ENCODE assay signal across 21 mouse cellular contexts in genomic region chr2:158322845-158323244, GRCm38 (mm10). TPM values are rescaled to one million over a fixed set of nuclear protein-coding genes. Genes with fewer than 3 reads are reported as not detected.
DNase-seq lines count a peak whose midpoint lies in the region; ATAC-seq and TF ChIP-seq lines count a peak whose summit lies in the region.
"Had no signal": no experiment of that assay in that cellular context is flagged by ENCODE, and none has a peak within 500 bp of the region (broad histone marks: within the 10 kb centered on the region; RNA-seq: fewer than 3 reads in every experiment).

No protein-coding gene starts in this region.

- H3K27me3 ChIP-seq in thymus, adult 2 months (ENCODE audit: control insufficient read depth, insufficient read depth, low read length): no peaks in the 10 kb centered on the region
- H3K27me3 ChIP-seq: hindbrain, embryonic 12.5 days; Patski had no signal

- no peak overlapping the region for H3K4me3 ChIP-seq in thymus, adult 2 months (ENCODE audit: control insufficient read depth, insufficient read depth, low read length)
- no peak overlapping the region for H3K4me3 ChIP-seq in bone marrow, adult 2 months (replicated peaks; ENCODE audit: control insufficient read depth, low read depth, low read length)
- H3K4me3 ChIP-seq: forebrain, embryonic 10.5 days; heart, embryonic 10.5 days; hindbrain, embryonic 12.5 days; midbrain, embryonic 10.5 days had no signal

- no peaks in the 10 kb centered on the region for H3K36me3 ChIP-seq in thymus, adult 2 months (ENCODE audit: control insufficient read depth, insufficient read depth, low read length)
- H3K36me3 ChIP-seq: forebrain, embryonic 10.5 days; hindbrain, embryonic 12.5 days; midbrain, embryonic 10.5 days had no signal

- H3K4me1 ChIP-seq in thymus, adult 2 months (replicated peaks; ENCODE audit: control insufficient read depth, insufficient read depth, low read length): peaks cover 26% of the 10 kb centered on the region
- peaks cover 7% of the 10 kb centered on the region; the same call in 1 of the 2 replicates for H3K4me1 ChIP-seq in bone marrow, adult 2 months (ENCODE audit: control insufficient read depth, insufficient read depth, low read length)
- H3K4me1 ChIP-seq: heart, embryonic 10.5 days; hindbrain, embryonic 12.5 days had no signal

- 3% methylated on average over 3 of the region's 3 CpGs for WGBS in thymus, adult 2 months
- 9% methylated on average over 3 of the region's 3 CpGs for WGBS in bone marrow, adult 2 months

- TF ChIP-seq POLR2A in thymus, adult 2 months (IDR thresholded peaks at IDR 0.05; ENCODE audit: control insufficient read depth, extremely low read depth, insufficient read depth, low read length, poor library complexity): no peak
- TF ChIP-seq POLR2A in bone marrow, adult 2 months (IDR thresholded peaks at IDR 0.05; ENCODE audit: borderline replicate concordance, control insufficient read depth, low read depth, low read length): no peak

- peak; percentile 40 for DNase-seq in thymus, adult 2 months
- no peak for DNase-seq in thymus, adult 18-20 months
- no peak for DNase-seq in frontal cortex, postnatal 10 days (ENCODE audit: low spot score in 2 of 2)
- DNase-seq in right cerebral cortex, postnatal 10 days (ENCODE audit: low spot score in 2 of 2): no peak
- no peak for DNase-seq in left cerebral cortex, adult 18-20 months (ENCODE audit: low spot score in 2 of 2)
- DNase-seq: B cell, adult 2 months; cerebellum, adult 2 months; cerebellum, postnatal 36 days; gastrocnemius, postnatal 25 days; heart, postnatal 10 days; kidney, adult 8-10 months; kidney, postnatal 14 days; liver; lung, postnatal 14 days had no signal

- peak overlapping the region; percentile 97 for H3K27ac ChIP-seq in thymus, adult 2 months (ENCODE audit: control insufficient read depth, insufficient read depth, low read length)
- peak overlapping the region; percentile 37; the same call in 1 of the 2 replicates for H3K27ac ChIP-seq in bone marrow, adult 2 months (ENCODE audit: control insufficient read depth, insufficient read depth, low read depth, low read length, poor library complexity)
- H3K27ac ChIP-seq: forebrain, embryonic 10.5 days; heart, embryonic 10.5 days; hindbrain, embryonic 12.5 days; midbrain, embryonic 10.5 days had no signal

- peak; percentile 58 for ATAC-seq in megakaryocyte progenitor cell, adult 5-6 weeks (replicated peaks; ENCODE audit: poor library complexity)
- ATAC-seq: Patski had no signal

- TF ChIP-seq CTCF in thymus, adult 2 months (IDR thresholded peaks at IDR 0.05; ENCODE audit: borderline replicate concordance, control insufficient read depth, extremely low read depth, insufficient read depth, low read length, poor library complexity): no peak
- no peak for TF ChIP-seq CTCF in bone marrow, adult 2 months (IDR thresholded peaks at IDR 0.05; ENCODE audit: control insufficient read depth, insufficient read depth, low read length)

RNA-seq across cellular contexts. Expression of gene Lbp, which starts 16.6 kb away (rescaled TPM):
- 6.2 and 12.1 TPM in 2 replicates for polyA plus RNA-seq in thymus, adult 2 months (2012; rRNA removed)
- polyA plus RNA-seq in bone marrow, adult 2 months (2011; ENCODE audit: insufficient read depth, insufficient read length, low replicate concordance, missing spikeins): 14.8 and 23.0 TPM in 2 replicates
- total RNA-seq in megakaryocyte progenitor cell, adult 5-6 weeks (2015): 71.3 and 89.1 TPM in 2 replicates
- total RNA-seq in megakaryocyte progenitor cell, adult 5-6 weeks (2017): 212 and 229 TPM in 2 replicates
- total RNA-seq in left cerebral cortex, adult 18-20 months (2021): 1 to 10 TPM; 1.3 to 1.5 TPM

RNA-seq across cellular contexts. Expression of gene Snhg11, which starts 52.6 kb away (rescaled TPM):
- polyA plus RNA-seq in thymus, adult 2 months (2012; rRNA removed): 9.3 and 16.1 TPM in 2 replicates
- 0.65 and 2.6 TPM in 2 replicates for polyA plus RNA-seq in bone marrow, adult 2 months (2011; ENCODE audit: insufficient read depth, insufficient read length, low replicate concordance, missing spikeins)
- 0.17 and 0.24 TPM in 2 replicates for total RNA-seq in megakaryocyte progenitor cell, adult 5-6 weeks (2015)
- 0.03 and 0.17 TPM in 2 replicates for total RNA-seq in megakaryocyte progenitor cell, adult 5-6 weeks (2017)
- total RNA-seq in left cerebral cortex, adult 18-20 months (2021): 100 to 1,000 TPM; 627 to 661 TPM
- polyA plus RNA-seq: Patski had no signal

Comparison
In these comparisons a context has a peak if more than half of its experiments do, and no peak if none do; other contexts are left out.
1. RNA of gene Lbp, which starts 16.6 kb away (total RNA-seq): 71.3 to 229 TPM in megakaryocyte progenitor cell, adult 5-6 weeks; 1.3 to 1.5 TPM in left cerebral cortex, adult 18-20 months; every median in the first group is over 10 times any median in the second.
2. RNA of gene Snhg11, which starts 52.6 kb away (total RNA-seq): 627 to 661 TPM in left cerebral cortex, adult 18-20 months; 0.03 to 0.24 TPM in megakaryocyte progenitor cell, adult 5-6 weeks; every median in the first group is over 100 times any median in the second.